Mouse (Mus musculus) layer of hippocampus, adult 8-10 months (tissue): ENCODE measurements around the gene Cd200r2. TPM values are rescaled to one million over a fixed set of nuclear protein-coding genes. Genes with fewer than 3 reads are reported as not detected.

ENCODE experiments used
- DNase-seq, 2 experiments: peaks; one replicate each; pipeline ENCODE4 v3.0.0; 2022; ENCODE audit warnings: low spot score in 2 of 2
- total RNA-seq, 4 experiments: library from RNA; stranded (reverse); gene quantifications; 2 replicates each; pipeline ENCODE4 v1.2.4; 2022

The Cd200r2 gene
- not detected for total RNA-seq

- no peak for DNase-seq
These were observed at the start of gene Cd200r2 for GRCm38 (mm10) chr16:44866797-44867196. Cd200r2 (plus strand) TSS chr16:44867097.

DNA sequence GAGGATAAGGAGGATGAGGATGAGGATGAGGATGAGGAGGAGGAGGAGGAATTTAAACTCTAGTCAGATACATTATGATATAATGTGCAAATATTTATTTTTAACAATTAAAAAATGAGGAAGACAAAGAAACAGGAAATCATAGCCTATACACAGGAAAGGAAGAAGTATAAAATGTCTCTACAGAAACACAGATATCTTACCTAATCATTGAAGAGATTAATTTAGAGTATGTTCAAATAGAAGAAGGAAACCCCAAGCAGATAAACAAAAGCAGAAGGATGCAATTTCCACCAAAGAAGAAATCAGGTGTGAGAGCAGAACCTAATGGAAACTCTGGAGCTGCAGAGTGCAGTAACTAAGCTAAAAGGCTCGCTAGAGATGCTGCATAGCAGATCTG lies 48.9 kb upstream of the Cd200r2 start:
- DNase-seq, result no peak

- no peak for DNase-seq
These were observed 46.4 kb upstream of the Cd200r2 start for GRCm38 (mm10) chr16:44820545-44820944.

DNA sequence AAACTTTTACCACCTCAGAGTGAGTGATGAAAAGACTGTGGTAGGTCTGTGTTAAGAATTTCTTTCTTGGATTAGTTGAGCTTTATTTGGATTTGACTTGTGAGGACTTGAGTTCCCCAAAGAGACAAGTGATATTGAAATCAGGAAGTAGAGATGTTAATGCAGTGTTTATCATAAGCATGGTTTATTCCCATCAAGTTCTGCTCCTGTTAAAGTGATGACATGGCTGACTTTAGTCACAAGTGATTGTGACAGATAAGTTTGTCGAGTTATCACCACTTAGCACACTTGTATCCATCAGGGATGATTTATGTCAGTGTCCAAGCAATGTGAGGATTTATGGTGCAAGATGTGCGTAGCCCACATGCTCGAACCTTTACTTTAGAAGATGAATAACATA lies 34.6 kb upstream of the Cd200r2 start:
- no peak for DNase-seq

DNA sequence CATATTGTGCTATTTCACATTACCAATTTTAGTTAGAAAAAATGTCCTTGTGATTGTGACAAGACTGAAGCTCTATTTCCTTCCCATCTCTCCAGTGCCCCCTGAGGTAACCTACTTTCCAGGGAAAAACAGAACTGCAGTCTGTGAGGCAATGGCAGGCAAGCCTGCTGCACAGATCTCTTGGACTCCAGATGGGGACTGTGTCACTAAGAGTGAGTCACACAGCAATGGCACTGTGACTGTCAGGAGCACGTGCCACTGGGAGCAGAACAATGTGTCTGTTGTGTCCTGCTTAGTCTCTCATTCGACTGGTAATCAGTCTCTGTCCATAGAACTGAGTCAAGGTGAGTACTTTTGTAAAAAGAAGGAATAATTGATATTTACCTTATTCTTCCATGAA lies 33.7 kb upstream of the Cd200r2 start:
- DNase-seq, result peak in 1 of 2 experiments; percentile 7

DNA sequence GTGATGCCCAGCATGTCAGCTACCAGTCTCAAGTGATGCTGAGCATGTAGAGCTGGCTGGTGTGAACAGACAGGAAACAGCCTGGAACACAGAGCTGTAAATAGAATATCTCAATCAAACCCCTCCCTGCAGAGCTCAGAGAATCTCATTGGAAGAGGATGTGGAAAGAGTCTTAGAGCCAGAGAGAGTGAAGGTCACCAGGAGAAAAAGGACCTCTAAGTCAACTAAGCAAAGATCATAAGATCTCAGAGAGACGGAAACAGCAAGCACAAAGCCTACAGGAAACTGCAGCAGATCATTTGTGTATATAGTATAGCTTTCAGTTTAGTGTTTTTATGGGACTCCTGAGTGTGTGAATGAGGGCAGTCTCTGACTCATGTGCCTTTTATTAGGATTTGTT lies 8.3 kb downstream of the Cd200r2 start:
- no peak for DNase-seq

DNA sequence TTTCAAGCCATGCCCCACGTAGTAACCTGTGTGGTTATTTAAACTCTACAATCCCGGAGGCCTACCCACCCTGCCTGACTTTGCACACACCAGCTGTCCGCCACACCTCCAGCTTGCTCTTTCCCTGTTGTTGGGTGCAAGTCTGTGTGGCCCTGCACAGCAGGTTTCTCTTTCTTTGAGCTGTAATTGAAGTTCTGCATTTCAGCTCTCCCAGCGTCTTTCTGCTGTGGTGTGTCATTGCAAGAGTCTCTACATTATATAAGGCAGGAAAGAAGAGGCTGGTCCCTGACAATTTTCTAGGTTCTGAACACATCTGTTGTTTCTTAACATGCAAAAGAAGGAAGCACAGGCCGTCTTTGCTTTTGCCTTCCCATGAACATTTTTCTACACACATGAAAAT lies 9.7 kb downstream of the Cd200r2 start:
- no peak for DNase-seq

DNA sequence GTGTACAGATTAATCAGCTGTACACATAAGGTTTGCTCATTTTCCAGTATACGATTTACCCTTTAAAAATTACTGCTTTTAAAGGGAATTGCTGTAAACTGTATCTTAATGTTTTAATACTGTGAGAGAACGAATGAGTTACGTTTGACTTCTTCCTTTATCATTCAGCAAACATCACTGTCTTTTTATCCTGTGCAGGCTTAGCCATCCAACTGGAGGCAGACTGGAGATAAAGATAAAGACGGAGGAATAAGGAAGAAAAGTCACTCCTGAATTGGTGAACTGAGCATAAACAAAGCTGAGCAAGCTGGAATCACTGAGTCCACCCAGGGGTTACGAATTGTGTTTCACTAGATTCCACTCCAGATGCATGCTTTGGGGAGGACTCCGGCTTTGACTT lies 10.7 kb downstream of the Cd200r2 start:
- DNase-seq, result no peak

GRCm38 (mm10) chr16:44890814-44891213 lies 23.9 kb downstream of the Cd200r2 start:
- no peak for DNase-seq

DNA sequence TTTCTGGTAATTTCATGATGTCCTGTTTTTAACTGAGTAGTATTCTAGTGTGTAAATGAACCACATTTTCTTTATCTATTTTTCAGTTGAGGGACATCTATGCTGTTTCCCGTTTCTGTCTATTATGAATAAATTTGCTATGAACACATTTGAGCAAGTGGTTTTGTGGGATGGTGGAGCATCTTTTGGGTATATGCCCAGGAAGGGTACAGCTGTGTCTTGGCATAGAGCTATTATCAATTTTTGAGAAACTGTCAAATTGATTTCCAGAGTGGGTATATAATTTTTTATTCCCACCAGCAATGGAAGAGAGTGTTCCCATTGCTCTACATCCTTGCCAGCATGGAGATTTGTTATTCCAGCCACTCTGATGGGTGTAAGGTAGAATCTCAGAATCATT lies 65.1 kb downstream of the Cd200r2 start:
- peak; percentile 13 to 14 for DNase-seq

GRCm38 (mm10) chr16:44943468-44943867 lies 76.6 kb downstream of the Cd200r2 start, which contains the start of gene Cd200r3:
Cd200r3 (plus strand) TSS chr16:44943678.
- no peak for DNase-seq

DNA sequence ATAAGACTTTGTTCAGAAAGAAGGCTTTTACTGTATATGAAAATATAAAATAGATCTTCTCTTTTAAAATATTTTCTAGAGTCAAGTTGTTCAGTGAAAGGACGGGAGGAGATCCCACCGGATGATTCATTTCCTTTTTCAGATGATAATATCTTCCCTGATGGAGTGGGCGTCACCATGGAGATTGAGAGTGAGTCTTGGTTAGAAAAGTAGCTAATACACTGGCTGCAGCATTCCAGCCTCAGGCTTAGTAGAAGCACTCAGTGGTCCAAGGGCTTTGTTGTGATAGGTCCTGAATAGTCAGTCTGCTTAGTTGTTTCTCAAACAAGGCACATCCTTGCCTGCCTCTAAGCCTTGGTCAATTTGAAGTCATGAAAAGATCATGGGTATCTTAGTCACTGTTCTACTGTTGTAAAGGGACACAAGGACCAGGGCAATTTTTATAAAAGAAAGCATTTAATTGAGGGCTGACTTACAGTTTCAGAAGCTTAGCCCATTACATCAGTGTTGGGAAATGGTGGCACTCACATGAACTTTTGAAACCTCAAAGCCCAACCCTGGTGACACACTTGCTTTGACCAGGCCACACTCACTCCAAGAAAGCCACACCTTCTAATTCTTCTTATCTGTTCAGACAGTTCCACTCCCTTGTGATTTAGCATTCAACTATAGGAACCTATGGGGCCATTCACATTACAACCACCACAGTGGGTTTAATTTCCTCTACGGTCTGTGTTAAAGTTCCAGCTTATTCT lies 84.6 kb downstream of the Cd200r2 start:
- no peak for DNase-seq

DNA sequence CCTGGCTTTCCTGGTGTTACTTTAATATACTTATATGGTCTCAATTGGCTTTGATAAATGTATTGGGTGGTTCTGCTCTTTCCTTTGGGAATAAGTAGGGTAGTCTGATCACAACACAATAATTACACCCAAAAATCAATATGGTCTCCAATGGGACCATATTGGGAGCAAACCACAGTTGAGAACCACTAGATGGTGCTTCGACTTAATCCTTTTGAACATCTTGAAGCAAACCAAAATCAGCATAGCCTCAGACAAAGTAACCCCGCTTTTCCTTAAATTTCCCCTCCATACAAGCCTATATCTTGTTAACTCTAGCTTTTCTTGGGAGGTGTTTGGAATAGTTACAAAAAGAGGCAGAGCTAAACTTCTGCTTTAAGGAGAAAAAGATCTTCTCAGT lies 95.4 kb downstream of the Cd200r2 start:
- DNase-seq, result no peak

- no peak for DNase-seq
These were observed 95.9 kb downstream of the Cd200r2 start for GRCm38 (mm10) chr16:44962777-44963176.

DNA sequence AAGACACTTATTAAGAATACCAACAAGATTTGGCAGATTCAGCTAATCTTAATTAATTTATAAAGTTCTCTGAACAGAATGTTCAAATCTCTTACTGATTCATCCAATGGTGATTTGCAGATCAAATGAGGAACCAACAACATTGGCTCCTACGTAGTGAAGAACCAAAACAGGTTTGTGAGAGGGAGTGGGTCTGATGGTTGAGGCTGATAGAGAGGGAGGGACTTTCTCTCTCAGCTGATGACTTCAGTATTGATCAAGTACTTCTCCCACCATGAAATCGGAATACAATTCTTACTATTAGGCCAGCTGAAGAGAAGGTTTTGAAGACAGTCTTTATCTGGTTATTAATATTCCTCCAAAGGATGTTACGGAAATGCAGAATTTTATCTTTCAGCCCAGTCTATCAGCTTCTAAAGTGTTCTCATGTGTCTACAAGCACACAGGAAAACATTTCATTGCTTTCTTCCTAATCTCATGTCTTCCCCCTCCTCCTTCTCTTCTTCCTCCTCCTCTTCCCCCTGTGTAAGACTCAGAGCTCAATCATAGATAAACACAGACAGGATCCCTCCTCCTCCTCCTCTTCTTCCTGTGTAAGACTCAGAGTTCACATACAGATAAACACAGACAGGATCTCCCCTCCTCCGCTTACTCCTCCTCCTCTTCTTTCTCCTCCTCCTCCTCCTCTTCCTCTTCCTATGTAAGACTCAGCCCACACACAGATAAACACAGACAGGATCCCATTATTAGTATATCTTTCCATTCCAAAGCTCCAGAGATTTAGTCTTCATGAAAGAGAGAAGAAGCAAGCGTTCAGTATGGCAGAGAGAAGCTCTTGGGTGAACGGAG lies 97.9 kb downstream of the Cd200r2 start:
- DNase-seq, result no peak

DNA sequence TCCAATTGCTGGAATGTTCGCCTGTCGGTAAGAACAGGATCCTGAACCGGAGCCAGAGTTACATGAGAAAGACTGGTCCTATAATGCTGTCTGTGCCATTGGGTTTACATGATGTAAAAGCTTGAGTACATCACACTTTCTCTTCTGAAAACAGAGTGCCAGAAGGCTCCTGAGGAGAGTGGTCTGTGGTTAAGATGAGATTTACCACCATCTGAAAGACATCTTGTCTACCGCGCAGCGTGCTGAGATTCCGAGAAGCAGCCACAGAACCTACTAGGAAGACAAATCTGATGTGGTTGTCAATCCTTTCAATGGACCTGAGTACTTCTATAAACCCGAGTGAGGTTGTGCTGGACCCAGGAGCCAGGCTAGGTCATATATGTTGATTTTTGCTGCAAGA lies 98.5 kb downstream of the Cd200r2 start:
- DNase-seq, result no peak

Other genes with a start within 250 kb of the Cd200r2 start
- 1 to 10 TPM; 5.0 to 9.0 (median 6.0) TPM for gene Nepro, start 142.8 kb upstream of the Cd200r2 start, total RNA-seq
- 10 to 100 TPM; 20.8 to 27.8 (median 26.8) TPM for gene Gtpbp8, start 120.7 kb upstream of the Cd200r2 start, total RNA-seq
- under 1 TPM in 3 of 4 experiments, not detected in 1; 0.25 to 0.64 (median 0.56) TPM for gene Cd200r1, start 101.4 kb upstream of the Cd200r2 start, total RNA-seq
- 1 to 10 TPM in 1 of 4 experiments, under 1 TPM in 1, not detected in 2; 0.47 to 1.1 TPM for gene Cd200r4, start 55.4 kb upstream of the Cd200r2 start, total RNA-seq
- gene Cd200r3, start 76.6 kb downstream of the Cd200r2 start, total RNA-seq, result not detected
- 1 to 10 TPM; 2.1 to 4.3 (median 3.5) TPM for gene Ccdc80, start 226.3 kb downstream of the Cd200r2 start, total RNA-seq